Mouse (Mus musculus): ENCODE measurements around the gene Vapa. TPM values are rescaled to one million over a fixed set of nuclear protein-coding genes. Genes with fewer than 3 reads are reported as not detected.

Vapa gene
- total RNA-seq (2021) = 10 to 100 TPM; 86.2 to 88.8 TPM

GRCm38 (mm10) chr17:65613463-65614412, at the start of gene Vapa:
Vapa (minus strand) TSS chr17:65613555.
- DNase-seq (ENCODE audit: low spot score) = peak; percentile 97
- intact Hi-C loops (cut with DNase I) = loop anchor here (2.0 to 5.0 kb wide), 2 partner anchors 65 to 169 kb away; partner anchors contain the start of gene Ppp4r1

GRCm38 (mm10) chr17:65662662-65663061, 49.3 kb upstream of the Vapa start:
- DNase-seq (ENCODE audit: low spot score) = no peak
- intact Hi-C loops (cut with DNase I) = no loop called here

GRCm38 (mm10) chr17:65658416-65658815, 45.1 kb upstream of the Vapa start:
- DNase-seq (ENCODE audit: low spot score) = no peak
- intact Hi-C loops (cut with DNase I) = no loop called here

- no peak for DNase-seq (ENCODE audit: low spot score)
- intact Hi-C loops (cut with DNase I) = no loop called here
Observed at GRCm38 (mm10) chr17:65657958-65658357, 44.6 kb upstream of the Vapa start.

DNA sequence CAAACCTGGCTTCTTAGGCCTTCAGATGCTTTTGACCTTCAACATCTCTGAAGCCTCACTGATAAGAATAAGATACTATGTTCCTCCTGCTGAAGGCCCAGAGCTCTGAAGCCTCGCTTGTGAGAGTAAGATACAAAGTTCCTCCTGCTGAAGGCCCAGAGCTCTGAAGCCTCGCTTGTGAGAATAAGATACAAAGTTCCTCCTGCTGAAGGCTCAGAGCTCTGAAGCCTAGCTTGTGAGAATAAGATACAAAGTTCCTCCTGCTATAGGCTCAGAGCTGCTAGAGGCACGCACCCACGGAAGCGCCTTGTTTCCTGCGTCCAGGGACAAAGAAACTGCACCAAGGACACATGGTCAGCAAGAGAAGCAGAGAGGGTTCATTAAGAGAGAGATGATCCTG, 43.4 kb upstream of the Vapa start:
- intact Hi-C loops (cut with DNase I) = no loop called here
- no peak for DNase-seq (ENCODE audit: low spot score)

DNA sequence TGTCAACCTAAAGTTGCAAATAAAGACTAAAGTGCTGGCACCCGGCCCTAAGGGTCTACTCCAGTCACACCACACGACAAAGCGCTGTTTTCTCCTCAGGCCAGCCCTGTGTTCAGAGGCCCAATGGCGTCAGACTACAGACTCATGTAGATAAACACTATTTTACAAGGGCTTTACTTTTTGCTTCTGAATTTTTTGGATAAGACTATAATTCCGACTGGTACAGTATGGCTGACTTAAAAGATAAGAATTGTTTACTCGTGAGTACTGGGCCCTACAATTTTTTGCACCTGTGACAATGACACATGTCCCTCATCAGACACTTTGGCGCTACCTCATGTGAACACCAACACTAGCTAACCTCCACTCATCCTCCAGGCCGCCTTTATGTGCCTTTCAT, 42.7 kb upstream of the Vapa start:
- intact Hi-C loops (cut with DNase I) = no loop called here
- DNase-seq (ENCODE audit: low spot score) = no peak

- no peak for DNase-seq (ENCODE audit: low spot score)
- intact Hi-C loops (cut with DNase I) = no loop called here
Observed at GRCm38 (mm10) chr17:65655608-65656007, 42.3 kb upstream of the Vapa start.

GRCm38 (mm10) chr17:65650598-65650997, 37.2 kb upstream of the Vapa start:
- no peak for DNase-seq (ENCODE audit: low spot score)
- intact Hi-C loops (cut with DNase I) = no loop called here

DNA sequence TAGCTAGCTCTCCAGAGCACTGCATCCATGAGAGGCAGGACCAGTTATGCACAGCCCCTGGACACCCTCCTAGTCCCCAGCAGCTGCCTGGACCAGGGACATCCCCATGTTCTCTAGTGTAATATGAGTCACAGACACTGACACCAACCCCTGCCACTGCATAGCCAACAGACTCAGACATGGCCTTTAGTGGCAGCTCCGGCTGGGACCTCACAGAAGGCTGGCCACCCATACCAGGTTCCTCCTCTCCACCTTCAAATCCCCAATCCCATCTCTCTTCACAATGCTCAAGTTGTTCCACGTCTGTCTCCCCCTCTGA, 35.8 kb upstream of the Vapa start:
- no peak for DNase-seq (ENCODE audit: low spot score)
- intact Hi-C loops (cut with DNase I) = no loop called here

DNA sequence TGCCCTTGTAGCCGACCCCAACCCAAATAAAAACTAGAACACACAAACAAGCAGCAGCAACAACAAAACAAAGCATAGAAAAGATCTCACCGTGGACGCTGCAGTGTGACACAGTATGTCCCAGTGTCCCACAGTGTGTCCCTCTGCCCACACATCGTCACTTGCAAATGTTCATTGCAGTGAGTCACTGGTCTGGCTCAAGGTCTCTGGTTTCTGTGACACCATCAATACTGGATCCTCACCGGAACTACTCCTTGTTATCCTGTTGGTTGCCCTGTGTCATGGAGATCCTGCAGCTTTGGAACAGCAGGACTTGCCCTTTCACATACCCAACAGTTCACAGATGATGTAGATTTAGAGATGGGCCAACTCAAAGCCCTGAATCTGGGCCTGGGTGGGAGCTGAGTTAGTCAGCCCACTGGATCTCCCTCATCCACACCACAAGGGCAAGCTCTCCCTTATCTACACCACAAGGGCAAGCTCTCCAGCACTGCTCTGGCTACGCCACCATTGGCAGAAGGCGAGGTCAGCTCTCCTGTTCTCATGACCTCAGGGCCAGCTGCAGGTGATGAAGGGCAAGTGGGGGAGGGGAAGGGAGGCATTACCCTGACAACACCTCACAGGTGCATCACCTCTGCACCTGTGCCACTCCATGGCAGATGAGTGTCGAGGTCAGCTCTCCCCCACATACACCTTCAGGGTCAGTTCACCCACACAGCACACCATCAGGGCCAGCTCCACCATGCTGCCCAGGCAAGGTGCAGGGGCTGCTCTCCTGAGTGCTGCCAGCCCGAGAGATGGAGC, 35.2 kb upstream of the Vapa start:
- intact Hi-C loops (cut with DNase I) = no loop called here
- DNase-seq (ENCODE audit: low spot score) = no peak

GRCm38 (mm10) chr17:65647961-65648360, 34.6 kb upstream of the Vapa start:
- DNase-seq (ENCODE audit: low spot score) = no peak
- intact Hi-C loops (cut with DNase I) = no loop called here

- intact Hi-C loops (cut with DNase I) = no loop called here
- no peak for DNase-seq (ENCODE audit: low spot score)
Observed at GRCm38 (mm10) chr17:65647226-65647625, 33.9 kb upstream of the Vapa start.

DNA sequence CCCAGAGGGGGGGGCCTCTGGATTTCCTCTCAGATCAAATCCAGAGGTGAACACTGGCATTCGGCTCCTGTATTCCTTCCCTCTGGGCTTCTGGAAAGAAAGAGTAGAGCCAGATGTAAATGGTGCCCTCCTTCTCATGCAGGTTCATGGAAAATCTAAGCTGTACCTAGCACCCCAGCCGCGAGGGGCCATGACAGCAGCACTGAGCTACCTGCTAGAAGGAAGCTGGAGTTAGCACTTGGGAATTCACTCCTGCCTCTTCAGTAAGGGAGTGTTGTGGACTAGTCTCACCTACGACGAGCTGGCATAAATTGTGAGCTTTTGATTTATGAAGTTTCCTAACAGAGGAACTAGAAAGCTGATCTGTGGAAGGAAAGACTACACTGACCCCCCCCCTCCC, 30.2 kb upstream of the Vapa start:
- intact Hi-C loops (cut with DNase I) = no loop called here
- no peak for DNase-seq (ENCODE audit: low spot score)

- intact Hi-C loops (cut with DNase I) = no loop called here
- DNase-seq (ENCODE audit: low spot score) = no peak
Observed at GRCm38 (mm10) chr17:65643051-65643521, 29.7 kb upstream of the Vapa start.

DNA sequence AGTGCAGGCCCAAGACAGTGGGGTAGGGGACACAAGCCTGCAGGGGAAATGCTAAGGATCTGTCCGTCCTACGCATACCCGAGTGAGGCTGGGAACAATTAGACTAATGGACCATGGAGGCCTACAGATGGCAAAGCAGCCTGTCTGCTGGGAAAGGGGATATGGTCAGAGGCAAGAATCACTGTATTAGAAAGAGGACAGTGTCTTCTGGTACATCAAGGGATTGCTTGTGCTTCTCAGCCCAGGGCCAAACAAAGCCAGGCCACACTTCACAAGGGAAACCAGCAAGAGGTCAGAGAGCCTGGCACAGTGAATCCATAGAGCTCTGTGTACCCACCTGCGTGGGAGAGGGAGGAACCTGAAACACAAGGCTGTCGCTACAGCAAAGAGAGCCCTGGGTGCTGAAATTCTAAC, 29.2 kb upstream of the Vapa start:
- intact Hi-C loops (cut with DNase I) = no loop called here

DNA sequence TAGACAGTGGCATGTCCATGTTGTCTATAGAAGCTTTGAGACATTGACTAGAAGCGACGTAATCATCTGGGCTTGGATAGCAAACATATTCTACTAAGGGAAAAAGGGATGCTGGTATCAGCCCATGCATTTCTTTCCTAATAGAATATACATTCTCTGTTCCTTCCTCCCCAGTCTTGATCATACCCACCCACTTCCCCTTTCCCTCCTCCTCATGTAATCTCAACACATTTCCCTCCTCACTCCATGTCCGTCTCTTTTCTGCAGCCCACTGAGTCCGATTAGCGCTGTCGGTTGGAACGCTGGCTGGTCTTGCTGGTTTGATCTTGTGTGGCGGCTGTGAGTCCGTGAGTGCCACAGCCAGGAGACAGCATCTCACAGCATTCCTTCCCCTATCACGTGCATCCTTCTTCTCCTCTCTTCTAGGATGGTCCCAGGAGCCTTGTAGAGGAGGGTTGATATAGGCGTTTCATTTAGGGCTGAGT, 28.4 kb upstream of the Vapa start, which contains the start of gene Txndc2:
Txndc2 (minus strand) TSS at position 435 of the 485 bp plus-strand sequence.
- no peak for DNase-seq (ENCODE audit: low spot score)
- intact Hi-C loops (cut with DNase I) = no loop called here

More for the DNA sequence above, 29.2 kb upstream of the Vapa start:
- DNase-seq (ENCODE audit: low spot score) = no peak

DNA sequence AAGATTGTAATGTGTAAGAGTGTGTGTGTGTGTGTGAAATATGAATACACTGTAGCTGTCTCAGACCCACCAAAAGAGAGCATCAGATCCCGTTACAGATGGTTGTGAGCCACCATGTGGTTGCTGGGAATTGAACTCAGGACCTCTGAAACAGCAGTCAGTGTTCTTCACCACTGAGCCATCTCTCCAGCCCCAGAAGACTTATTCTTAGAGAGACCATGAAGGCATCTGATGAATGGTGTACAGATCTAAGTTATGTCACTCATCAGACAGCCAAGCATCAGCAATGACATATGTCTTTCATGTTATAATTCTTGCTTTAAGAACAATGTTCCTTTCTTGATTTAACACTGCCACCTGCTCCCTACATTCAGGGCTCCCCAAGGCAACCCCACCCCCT, 25.8 kb upstream of the Vapa start:
- intact Hi-C loops (cut with DNase I) = no loop called here
- DNase-seq (ENCODE audit: low spot score) = no peak

DNA sequence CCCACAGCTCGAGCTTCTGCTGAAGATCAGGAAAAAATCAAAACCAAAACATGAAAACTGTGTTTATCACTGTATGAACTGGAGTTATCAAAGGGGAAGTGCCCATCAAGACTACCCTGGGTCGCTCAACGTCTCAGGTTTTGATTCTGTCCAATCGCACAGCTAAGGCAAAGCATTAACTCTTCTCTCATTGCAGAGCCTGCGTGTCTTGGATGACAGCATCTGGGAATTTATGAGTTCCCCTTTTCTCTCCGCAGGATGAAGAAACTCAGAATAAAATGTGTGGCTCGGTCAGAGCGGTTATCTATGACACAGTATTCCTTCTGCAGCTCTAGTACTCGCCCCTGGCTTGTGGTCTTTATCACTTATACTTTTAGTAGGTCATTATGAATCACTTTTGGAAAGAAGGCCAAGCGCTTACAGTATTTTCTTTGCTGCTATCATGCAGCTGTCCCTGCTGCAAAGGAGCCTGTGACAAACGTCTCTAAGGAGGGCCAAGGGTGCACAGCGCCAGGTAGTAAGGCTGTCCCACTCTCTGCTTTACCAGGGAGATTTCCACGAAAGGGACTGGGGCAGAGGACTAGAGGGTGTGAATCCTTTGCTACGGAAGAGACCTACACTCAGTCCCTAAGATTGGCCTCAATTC, 22.5 kb upstream of the Vapa start:
- intact Hi-C loops (cut with DNase I) = no loop called here
- no peak for DNase-seq (ENCODE audit: low spot score)

- intact Hi-C loops (cut with DNase I) = no loop called here
Observed at GRCm38 (mm10) chr17:65629943-65630342, 16.6 kb upstream of the Vapa start.

More at GRCm38 (mm10) chr17:65629943-65630342, 16.6 kb upstream of the Vapa start:
- DNase-seq (ENCODE audit: low spot score) = no peak

Measured in heart, postnatal 25 days (tissue).